Mouse (Mus musculus) MEL (cell line): ENCODE data around the gene Zc3hav1.

Source experiments
- CHD2 ChIP-seq: IDR thresholded peaks from 2 replicates; pipeline ENCODE4 v1.6.1; 2011; ENCODE audit warnings: low read length, improper control_type of control experiment
- CTCF ChIP-seq, 3 experiments: IDR thresholded peaks in 2 of 3; conservative IDR thresholded peaks in 1 of 3; 2 replicates each; pipeline ENCODE4 v1.5.1; 2011 to 2012; ENCODE audit warnings: low read length in 3 of 3, low read depth in 2 of 3, mild to moderate bottlenecking in 2 of 3, improper control_type of control experiment in 1 of 3, inconsistent platforms in 1 of 3, mixed read lengths in 1 of 3, moderate library complexity in 1 of 3; ENCODE audit not compliant: control insufficient read depth in 1 of 3, insufficient read depth in 1 of 3, poor library complexity in 1 of 3, severe bottlenecking in 1 of 3
- E2F4 ChIP-seq: IDR thresholded peaks from 2 replicates; pipeline ENCODE4 v1.6.1; 2011; ENCODE audit warnings: low read depth, low read length, improper control_type of control experiment, borderline replicate concordance
- GATA1 ChIP-seq: IDR thresholded peaks from 2 replicates; pipeline ENCODE4 v1.6.1; 2011; ENCODE audit warnings: low read depth, low read length, improper control_type of control experiment
- POLR2A ChIP-seq, 2 experiments: IDR thresholded peaks; 2 replicates each; pipeline ENCODE4 v1.6.1; 2011 to 2012; ENCODE audit warnings: low read length in 2 of 2, mild to moderate bottlenecking in 2 of 2, control low read depth in 1 of 2, improper control_type of control experiment in 1 of 2, low read depth in 1 of 2, moderate library complexity in 1 of 2; ENCODE audit not compliant: control insufficient read depth in 1 of 2, insufficient read depth in 1 of 2, poor library complexity in 1 of 2
- ZC3H11A ChIP-seq: IDR thresholded peaks from 2 replicates; pipeline ENCODE4 v1.6.1; 2012; ENCODE audit warnings: low read depth, mild to moderate bottlenecking, inconsistent platforms, low read length, improper control_type of control experiment
- ZNF384 ChIP-seq: IDR thresholded peaks from 2 replicates; pipeline ENCODE4 v1.6.1; 2012; ENCODE audit warnings: low read depth, mild to moderate bottlenecking, inconsistent platforms, low read length, improper control_type of control experiment

DNA sequence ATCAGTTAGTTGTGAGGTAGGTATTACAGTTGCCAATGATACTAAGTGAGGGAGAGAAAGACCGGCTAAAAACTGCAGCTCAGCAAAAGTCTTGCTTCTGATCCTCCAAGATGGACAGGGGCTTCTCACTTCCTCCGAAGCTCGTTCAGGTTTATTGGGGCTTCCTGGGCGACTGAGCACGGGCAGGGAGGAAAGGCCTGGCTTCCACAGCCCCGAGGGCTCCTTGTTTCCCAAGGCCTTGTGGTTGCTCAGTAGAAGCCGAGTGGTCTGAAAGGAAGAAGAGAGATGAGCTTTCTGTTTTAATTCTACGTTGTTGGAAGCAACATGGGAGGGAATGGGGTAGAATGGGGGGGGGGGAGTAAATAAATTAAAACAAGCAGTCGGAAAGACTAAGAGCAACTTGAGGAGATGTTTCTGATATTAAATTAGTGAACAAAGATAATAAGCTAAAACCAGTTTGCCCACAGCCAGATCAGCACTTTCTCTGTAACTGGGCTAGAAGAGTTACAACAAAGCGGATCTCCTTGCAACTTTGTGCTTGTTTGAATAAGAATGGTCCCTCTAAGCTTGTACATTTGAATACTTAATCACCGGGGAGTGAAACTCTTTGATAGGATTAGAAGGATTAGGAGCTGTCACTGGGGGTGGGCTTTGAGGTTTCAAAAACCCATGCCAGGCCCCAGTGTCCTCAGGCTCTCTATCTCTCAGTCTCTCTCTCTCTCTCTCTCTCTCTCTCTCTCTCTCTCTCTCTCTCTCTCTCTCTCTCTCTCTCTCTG is 61.3 kb downstream of the Zc3hav1 start:
- TF ChIP-seq CTCF (IDR thresholded peaks at IDR 0.05 in 2 of 3, conservative IDR thresholded peaks at IDR 0.05 in 1 of 3; ENCODE audit: control insufficient read depth in 1 of 3, insufficient read depth in 1 of 3, low read depth in 2 of 3, low read length in 3 of 3, poor library complexity in 1 of 3, severe bottlenecking in 1 of 3) (no peak), GATA1 (no peak), POLR2A (IDR thresholded peaks at IDR 0.05; ENCODE audit: control insufficient read depth in 1 of 2, insufficient read depth in 1 of 2, low read depth in 1 of 2, low read length in 2 of 2, poor library complexity in 1 of 2) (no peak), CHD2 (no peak), ZNF384 (no peak), E2F4 (no peak), ZC3H11A (no peak)
